Mouse (Mus musculus) heart, embryonic 12.5 days (tissue): ENCODE data around the gene Fam172a. TPM values are rescaled to one million over a fixed set of nuclear protein-coding genes. Genes with fewer than 3 reads are reported as not detected.

Experiments used
- ATAC-seq: fragments of 200-750 bp; cut with Nextera tagmentation; 2 replicates; pipeline ENCODE4 v1.8.0; 2017; ENCODE audit warnings: moderate TSS enrichment, moderate library complexity; ENCODE audit not compliant: insufficient number of reproducible peaks, low FRiP score
- H3K27ac ChIP-seq: fragments of 300-500 bp; sonication (generic); 2 replicates; pipeline ENCODE4 v1.5.1; 2016; ENCODE audit warnings: mild to moderate bottlenecking, moderate library complexity; ENCODE audit not compliant: poor library complexity, severe bottlenecking
- H3K27me3 ChIP-seq: fragments of 300-500 bp; sonication (generic); replicated peaks from 2 replicates; pipeline ENCODE4 v1.6.1; 2016; ENCODE audit warnings: mild to moderate bottlenecking, moderate library complexity
- H3K36me3 ChIP-seq: fragments of 300-500 bp; sonication (generic); 2 replicates; pipeline ENCODE4 v1.6.1; 2016; ENCODE audit warnings: mild to moderate bottlenecking, moderate library complexity
- H3K4me1 ChIP-seq: fragments of 300-500 bp; sonication (generic); replicated peaks from 2 replicates; pipeline ENCODE4 v1.6.1; 2016; ENCODE audit warnings: mild to moderate bottlenecking
- H3K4me2 ChIP-seq: fragments of 300-500 bp; sonication (generic); 2 replicates; pipeline ENCODE4 v1.6.1; 2016; ENCODE audit warnings: mild to moderate bottlenecking, moderate library complexity
- H3K4me3 ChIP-seq: fragments of 300-500 bp; sonication (generic); 2 replicates; pipeline ENCODE4 v1.5.1; 2016; ENCODE audit warnings: mild to moderate bottlenecking
- H3K9ac ChIP-seq: fragments of 300-500 bp; sonication (generic); 2 replicates; pipeline ENCODE4 v1.6.1; 2016; ENCODE audit warnings: mild to moderate bottlenecking, moderate library complexity
- H3K9me3 ChIP-seq: fragments of 300-500 bp; sonication (generic); replicated peaks from 2 replicates; pipeline ENCODE4 v1.6.1; 2016; ENCODE audit warnings: mild to moderate bottlenecking, moderate library complexity
- WGBS: fragments of 180-500 bp; shearing (Covaris S2); methylation state at CpG from one replicate; pipeline ENCODE4 v1.1.7; 2016; 5-methylcytosine and 5-hydroxymethylcytosine counted together
- polyA plus RNA-seq: library from polyadenylated mRNA; unstranded; fragments of >200 nt; fragmentation: Nextera tagmentation; extraction: Ambion mirVana; gene quantifications from 2 replicates; pipeline ENCODE4 v1.2.1, GENCODE M21; 2016

Fam172a gene
- polyA plus RNA-seq, 1 experiment from 2014 or later = 22.5 TPM

DNA sequence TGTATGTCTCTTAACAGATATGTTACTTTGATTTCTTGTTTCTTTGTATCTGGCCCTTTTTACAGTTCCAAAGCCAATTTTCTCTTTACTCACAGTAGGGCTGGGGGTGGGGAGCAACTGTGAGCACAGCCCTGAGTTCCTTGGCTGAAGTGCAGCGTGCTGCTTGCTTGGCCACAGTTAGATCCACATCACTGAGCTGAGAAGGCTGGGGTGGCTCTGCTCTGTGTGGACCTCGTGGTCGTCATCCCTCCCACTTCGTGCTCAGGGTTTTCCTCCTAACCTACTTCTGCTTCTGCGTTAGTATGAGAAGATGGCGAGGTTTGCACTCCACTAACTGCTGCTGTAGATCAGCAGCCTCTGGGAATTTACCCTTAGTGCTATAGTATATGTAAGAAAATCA is 341.4 kb downstream of the Fam172a start:
- H3K27me3 ChIP-seq = no peaks in the 10 kb centered on the region
- 64% methylated on average over 6 of the region's 6 CpGs for WGBS
- H3K9ac ChIP-seq = no peak overlapping the region
- no peaks in the 10 kb centered on the region for H3K36me3 ChIP-seq
- H3K9me3 ChIP-seq = no peaks in the 10 kb centered on the region
- H3K4me2 ChIP-seq = no peak overlapping the region
- H3K4me1 ChIP-seq = peaks cover 3% of the 10 kb centered on the region; the same call in 1 of the 2 replicates
- no peak overlapping the region for H3K4me3 ChIP-seq
- no peak overlapping the region for H3K27ac ChIP-seq
- no peak for ATAC-seq

DNA sequence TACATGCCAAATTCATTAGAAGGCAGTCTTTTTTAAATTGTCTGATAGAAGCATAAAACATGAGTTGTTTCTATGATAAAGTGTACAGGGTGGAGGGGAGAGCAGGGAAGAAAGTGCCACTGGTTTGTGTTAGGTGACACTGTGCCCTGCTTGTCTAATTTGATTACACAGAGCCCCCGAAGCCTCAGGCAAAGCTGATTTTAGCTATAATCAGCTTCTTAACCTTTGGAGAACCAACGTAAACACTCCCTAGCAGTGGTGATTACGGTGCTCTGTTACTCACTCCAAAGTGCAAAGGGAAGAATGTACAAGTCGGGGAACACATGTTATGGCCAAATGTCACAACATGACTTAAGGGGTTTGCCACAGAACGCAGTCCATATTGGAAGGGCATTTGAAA is 343.3 kb downstream of the Fam172a start:
- no peak overlapping the region for H3K4me3 ChIP-seq
- H3K9me3 ChIP-seq = no peaks in the 10 kb centered on the region
- 26% methylated on average over 5 of the region's 5 CpGs for WGBS
- H3K4me2 ChIP-seq = no peak overlapping the region
- peaks cover 3% of the 10 kb centered on the region; the same call in 1 of the 2 replicates for H3K4me1 ChIP-seq
- no peak for ATAC-seq
- H3K27ac ChIP-seq = no peak overlapping the region
- no peak overlapping the region for H3K9ac ChIP-seq
- H3K36me3 ChIP-seq = no peaks in the 10 kb centered on the region
- no peaks in the 10 kb centered on the region for H3K27me3 ChIP-seq

DNA sequence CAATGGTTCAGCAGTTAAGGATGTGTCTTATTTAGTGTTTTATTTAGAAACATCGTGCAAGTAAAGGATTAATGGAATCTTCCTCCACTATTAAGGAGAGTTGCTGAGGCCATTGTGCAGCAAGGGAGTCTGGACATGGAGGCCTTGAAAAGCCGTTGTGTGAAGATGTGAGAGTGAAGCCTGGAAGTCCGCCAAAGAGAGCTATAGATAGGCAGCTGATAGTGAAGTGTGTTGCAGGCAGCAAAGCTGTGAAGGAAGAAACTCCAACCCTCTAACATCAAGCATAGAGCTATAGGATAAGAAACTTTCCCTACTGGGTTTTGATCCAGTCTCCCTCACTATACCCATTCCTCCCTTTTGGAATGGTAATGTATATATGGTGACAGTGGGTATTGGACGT is 385.9 kb downstream of the Fam172a start:
- Histone ChIP-seq H3K27ac (no peak overlapping the region), H3K27me3 (no peaks in the 10 kb centered on the region), H3K4me1 (0 out of 2 replicates have a peak, but pooled peaks cover 2% of the 10 kb centered on the region), H3K36me3 (no peaks in the 10 kb centered on the region), H3K4me2 (no peak overlapping the region), H3K4me3 (no peak overlapping the region), H3K9me3 (no peaks in the 10 kb centered on the region), H3K9ac (no peak overlapping the region)
- 57% methylated on average over 4 of the region's 4 CpGs for WGBS
- no peak for ATAC-seq

DNA sequence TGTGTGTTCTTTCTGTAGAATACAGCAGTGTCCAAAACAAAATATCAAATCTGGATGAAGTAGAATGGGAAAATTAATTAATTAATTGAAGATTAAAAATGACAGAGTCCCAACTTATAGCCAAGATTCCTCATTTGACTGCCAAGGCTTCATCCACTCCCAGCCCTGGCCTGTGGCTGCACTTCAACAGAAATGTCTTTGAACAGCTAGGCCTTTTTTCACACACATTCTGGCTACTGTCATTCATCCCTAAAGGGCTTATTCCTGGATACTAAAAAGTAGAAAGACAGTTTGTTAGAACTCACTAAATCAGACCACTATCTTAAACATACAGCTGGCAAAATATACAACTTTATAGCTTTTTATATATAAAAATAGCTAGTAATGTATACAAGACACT is 388.9 kb downstream of the Fam172a start:
- no peak for ATAC-seq
- no peaks in the 10 kb centered on the region for H3K9me3 ChIP-seq
- H3K9ac ChIP-seq = no peak overlapping the region
- H3K4me3 ChIP-seq = no peak overlapping the region
- H3K4me2 ChIP-seq = no peak overlapping the region
- no peaks in the 10 kb centered on the region for H3K36me3 ChIP-seq
- no peaks in the 10 kb centered on the region for H3K27me3 ChIP-seq
- 0 out of 2 replicates have a peak, but pooled peaks cover 2% of the 10 kb centered on the region for H3K4me1 ChIP-seq
- no peak overlapping the region for H3K27ac ChIP-seq

DNA sequence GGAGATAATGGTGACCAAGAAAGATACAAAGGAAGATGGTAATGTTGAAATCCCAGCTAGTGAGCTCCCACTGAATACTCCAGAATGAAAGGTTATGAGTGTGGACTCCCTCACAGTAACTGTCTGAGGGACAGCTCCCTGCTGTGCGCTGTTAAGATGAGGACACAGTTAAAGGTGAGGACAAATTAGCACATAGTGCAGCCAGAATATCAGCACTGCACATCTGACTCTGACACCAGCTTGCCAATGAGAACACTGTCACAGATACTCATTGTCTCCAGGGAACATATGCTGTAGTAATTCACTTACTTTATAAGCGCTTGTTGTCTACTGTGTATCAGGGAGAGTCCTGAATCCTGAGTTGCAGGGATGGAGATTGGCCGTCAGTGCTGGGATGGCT is 390.1 kb downstream of the Fam172a start:
- no peaks in the 10 kb centered on the region for H3K36me3 ChIP-seq
- H3K4me3 ChIP-seq = no peak overlapping the region
- H3K27ac ChIP-seq = no peak overlapping the region
- H3K9me3 ChIP-seq = no peaks in the 10 kb centered on the region
- no peak overlapping the region for H3K9ac ChIP-seq
- no peak for ATAC-seq
- H3K4me1 ChIP-seq = 0 out of 2 replicates have a peak, but pooled peaks cover 2% of the 10 kb centered on the region
- H3K4me2 ChIP-seq = no peak overlapping the region
- WGBS = 73% methylated on average over 3 of the region's 3 CpGs
- H3K27me3 ChIP-seq = no peaks in the 10 kb centered on the region

DNA sequence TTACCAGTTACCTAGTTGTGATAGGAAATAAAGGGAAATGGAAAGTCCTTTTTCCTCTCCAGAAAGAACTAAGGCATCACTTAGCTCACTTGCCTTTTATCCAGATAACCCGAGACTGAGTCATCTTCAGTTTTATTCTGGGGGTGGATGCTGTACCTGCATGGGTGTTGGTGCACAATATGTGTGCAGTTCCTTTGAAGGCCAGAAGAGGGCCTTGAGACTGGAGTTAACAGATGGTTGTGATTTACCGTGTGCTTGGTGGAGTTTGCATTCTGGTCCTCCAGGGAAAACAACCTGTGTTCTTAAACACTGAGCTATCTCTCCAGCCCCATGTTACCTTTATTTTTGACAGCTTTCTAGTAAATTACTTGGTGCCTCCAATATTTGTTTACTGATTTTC is 392.5 kb downstream of the Fam172a start:
- WGBS = 71% methylated on average over 2 of the region's 2 CpGs
- no peak overlapping the region for H3K4me3 ChIP-seq

DNA sequence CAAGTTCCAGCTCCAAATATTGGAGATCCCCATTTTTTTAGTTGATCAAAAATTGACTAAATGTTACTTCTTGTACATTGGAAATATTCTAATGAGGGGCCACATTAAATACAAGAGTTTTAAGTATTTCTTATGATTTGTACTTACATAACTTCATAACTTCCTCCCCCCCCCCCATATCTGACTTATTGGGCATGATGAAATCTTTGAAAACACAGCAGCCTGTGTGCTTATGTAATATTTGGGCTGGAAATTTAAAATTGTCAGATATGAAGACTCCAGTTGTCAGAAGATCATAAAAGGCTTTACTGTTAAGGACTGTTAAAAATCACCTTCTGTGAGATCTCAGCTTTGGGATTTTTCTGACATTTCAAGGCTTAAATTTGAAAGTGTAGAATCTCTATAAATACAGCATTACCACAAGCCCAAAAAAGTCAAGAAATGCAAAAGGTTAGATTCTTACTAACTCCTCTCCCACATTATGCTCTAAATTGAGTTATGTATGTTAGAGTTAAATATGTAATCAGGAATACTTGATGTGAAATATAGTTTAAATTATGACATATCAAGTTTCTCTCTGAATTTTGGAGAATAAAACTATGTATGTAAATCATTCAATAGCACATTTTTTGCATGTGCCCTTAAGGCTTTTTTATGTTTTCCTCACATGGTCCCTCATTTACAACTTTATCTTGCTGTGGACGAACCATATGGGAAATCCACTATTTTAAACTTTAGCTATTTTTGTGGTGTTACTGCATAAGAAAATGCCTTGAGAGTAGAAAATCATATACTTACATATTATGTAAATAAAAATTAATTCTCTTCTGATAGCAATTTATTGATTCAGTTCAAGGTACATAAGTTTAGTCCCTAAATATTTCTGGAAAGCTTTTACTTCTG is 393.5 kb downstream of the Fam172a start:
- no peak for ATAC-seq
- Histone ChIP-seq H3K4me3 (no peak overlapping the region), H3K4me2 (no peak overlapping the region), H3K36me3 (no peaks in the 10 kb centered on the region), H3K9ac (no peak overlapping the region), H3K27me3 (no peaks in the 10 kb centered on the region), H3K9me3 (no peaks in the 10 kb centered on the region), H3K4me1 (no peaks in the 10 kb centered on the region), H3K27ac (no peak overlapping the region)
- WGBS = 69% methylated on average over 1 of the region's 1 CpGs

More for the DNA sequence above, 392.5 kb downstream of the Fam172a start:
- H3K9ac ChIP-seq = no peak overlapping the region
- H3K36me3 ChIP-seq = no peaks in the 10 kb centered on the region
- H3K27ac ChIP-seq = no peak overlapping the region
- no peak for ATAC-seq
- H3K9me3 ChIP-seq = no peaks in the 10 kb centered on the region
- H3K27me3 ChIP-seq = no peaks in the 10 kb centered on the region
- H3K4me1 ChIP-seq = no peaks in the 10 kb centered on the region
- no peak overlapping the region for H3K4me2 ChIP-seq

DNA sequence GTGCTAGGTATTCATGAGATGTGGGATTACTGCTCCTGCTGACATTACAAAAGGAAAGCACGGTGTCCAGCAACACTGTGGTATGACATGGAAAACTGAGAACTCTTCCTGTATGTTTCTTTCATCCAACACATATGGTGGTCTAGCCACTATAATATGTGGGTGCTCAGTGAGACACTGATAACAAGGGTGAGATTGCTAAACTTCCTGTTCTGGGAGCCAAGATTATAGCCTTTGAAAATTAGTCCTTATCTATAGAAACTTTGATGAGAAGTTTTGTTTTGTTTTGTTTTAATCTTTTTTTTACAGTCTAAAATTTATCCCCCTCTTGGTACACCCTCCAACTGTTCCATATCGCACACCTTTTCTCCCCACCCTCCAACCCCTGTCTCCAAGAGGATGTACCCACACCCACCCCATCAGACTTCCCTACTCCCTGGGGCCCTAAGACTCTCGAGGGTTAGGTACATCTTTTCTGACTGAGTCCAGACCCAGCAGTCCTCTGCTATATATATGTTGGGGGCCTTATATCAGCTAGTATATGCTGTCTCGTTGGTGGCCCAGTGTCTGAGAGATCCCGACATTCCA is 397.1 kb downstream of the Fam172a start:
- H3K9me3 ChIP-seq = no peaks in the 10 kb centered on the region
- H3K27me3 ChIP-seq = no peaks in the 10 kb centered on the region
- 63% methylated on average over 5 of the region's 5 CpGs for WGBS
- no peak overlapping the region for H3K4me3 ChIP-seq
- no peaks in the 10 kb centered on the region for H3K36me3 ChIP-seq
- ATAC-seq = no peak; the same call in 1 of the 2 replicates
- peaks cover 10% of the 10 kb centered on the region for H3K4me1 ChIP-seq
- H3K9ac ChIP-seq = no peak overlapping the region
- no peak overlapping the region for H3K27ac ChIP-seq
- no peak overlapping the region for H3K4me2 ChIP-seq

DNA sequence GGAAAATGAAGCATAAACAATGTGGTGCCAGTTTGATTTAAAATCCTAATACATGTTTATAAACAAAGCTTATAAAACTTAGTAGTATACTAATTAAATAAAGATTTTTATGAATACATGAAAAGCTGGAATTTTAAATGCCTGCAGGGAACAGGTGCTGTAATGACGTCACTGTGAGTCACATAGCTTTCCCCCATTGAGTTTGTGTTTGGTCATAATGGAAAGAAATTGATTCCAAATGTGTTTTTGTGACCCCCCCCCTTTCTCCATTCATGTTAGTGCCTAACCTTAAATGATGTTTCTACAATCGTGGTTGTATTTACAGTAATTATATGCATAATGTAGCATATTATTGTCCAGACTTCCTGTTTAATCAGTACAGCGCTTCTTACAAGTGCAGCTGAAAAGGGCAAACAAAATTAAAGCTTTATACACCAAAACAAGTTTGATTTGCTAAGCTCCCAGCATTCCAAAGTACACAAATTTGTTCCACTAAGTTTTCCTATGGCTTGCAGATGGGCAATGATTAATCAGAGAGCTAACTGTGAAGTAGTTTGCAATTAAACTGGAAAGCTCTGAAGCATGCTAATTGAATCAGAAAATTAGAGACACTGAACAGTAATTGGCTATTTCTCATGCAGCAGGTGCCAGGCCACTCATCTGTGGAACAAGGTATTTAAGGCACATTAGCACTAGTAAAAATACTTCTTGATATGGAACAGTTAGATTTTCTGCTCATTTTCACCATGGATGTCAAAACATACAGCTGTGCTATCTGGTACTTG is 398.1 kb downstream of the Fam172a start:
- H3K36me3 ChIP-seq = no peaks in the 10 kb centered on the region
- WGBS = 71% methylated on average over 3 of the region's 3 CpGs
- H3K4me1 ChIP-seq = peaks cover 14% of the 10 kb centered on the region

DNA sequence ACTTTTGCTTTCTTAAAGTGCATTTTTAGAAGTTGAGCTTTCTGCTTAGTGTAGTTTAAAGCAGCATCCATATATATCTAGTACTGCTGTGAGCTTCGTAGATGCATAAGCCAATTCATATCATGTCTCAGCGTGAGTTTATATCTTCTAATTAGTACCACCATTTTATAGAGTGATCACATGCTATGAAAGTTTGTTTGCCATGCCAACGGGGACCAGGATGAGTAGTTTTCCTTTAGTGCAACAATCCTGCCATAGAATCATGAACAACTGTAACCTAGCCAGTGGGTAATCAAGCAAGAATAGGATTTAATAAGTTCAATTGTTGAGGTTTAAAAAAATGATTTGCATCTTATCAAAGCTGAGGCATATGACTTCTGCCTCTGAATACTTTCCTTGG is 398.8 kb downstream of the Fam172a start:
- H3K4me2 ChIP-seq = no peak overlapping the region
- WGBS = 72% methylated on average over 3 of the region's 3 CpGs
- no peak overlapping the region for H3K9ac ChIP-seq
- no peaks in the 10 kb centered on the region for H3K27me3 ChIP-seq
- peaks cover 16% of the 10 kb centered on the region for H3K4me1 ChIP-seq
- H3K9me3 ChIP-seq = no peaks in the 10 kb centered on the region
- ATAC-seq = no peak
- H3K36me3 ChIP-seq = no peaks in the 10 kb centered on the region
- H3K4me3 ChIP-seq = no peak overlapping the region
- no peak overlapping the region for H3K27ac ChIP-seq

More for the DNA sequence above, 398.1 kb downstream of the Fam172a start:
- Histone ChIP-seq H3K9ac (no peak overlapping the region), H3K9me3 (no peaks in the 10 kb centered on the region), H3K27ac (no peak overlapping the region), H3K4me2 (no peak overlapping the region), H3K27me3 (no peaks in the 10 kb centered on the region), H3K4me3 (no peak overlapping the region)
- ATAC-seq = no peak

DNA sequence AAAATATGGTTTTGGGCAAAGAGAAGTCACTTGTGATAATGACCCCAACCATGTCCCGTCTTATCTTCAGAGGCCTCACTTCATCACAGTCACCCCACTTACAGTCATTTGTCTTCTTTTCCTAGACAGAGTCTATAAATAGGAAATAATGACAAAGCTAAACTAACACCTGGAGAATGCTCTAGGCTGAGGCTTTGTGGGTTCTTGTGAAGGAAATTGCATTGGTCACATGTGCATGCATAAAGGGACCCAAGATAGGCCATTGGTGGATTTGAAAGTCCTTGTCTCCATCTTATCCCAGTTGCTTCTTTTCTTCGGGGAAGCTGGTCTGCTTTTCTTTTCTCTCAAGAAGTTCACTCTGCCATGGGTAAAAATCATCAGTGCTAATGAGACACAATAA is 400.5 kb downstream of the Fam172a start:
- Histone ChIP-seq H3K4me3 (no peak overlapping the region), H3K9me3 (no peaks in the 10 kb centered on the region), H3K36me3 (no peaks in the 10 kb centered on the region), H3K4me2 (no peak overlapping the region), H3K27ac (no peak overlapping the region), H3K4me1 (peaks cover 16% of the 10 kb centered on the region), H3K27me3 (no peaks in the 10 kb centered on the region), H3K9ac (no peak overlapping the region)
- WGBS = 40% methylated on average over 2 of the region's 2 CpGs
- no peak for ATAC-seq
